ENCODE assay signal across 18 mouse cellular contexts in the genomic region with DNA sequence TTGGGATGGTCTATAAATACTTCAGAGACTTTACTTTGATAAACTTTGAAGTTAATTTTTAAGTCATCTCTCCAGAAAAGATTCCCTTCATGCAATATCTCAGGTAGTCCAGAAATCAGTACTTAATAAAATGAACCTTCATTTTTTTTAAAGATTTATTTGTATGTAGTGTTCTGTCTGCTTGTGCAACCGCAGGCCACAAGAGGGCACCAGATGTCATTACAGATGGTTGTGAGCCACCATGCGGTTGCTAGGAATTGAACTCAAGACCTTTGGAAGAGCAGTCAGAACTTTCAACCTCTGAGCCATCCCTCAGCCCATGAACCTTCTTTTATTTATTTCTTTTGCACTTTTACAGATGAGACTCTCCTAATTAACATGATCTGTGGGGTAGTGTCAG. TPM values are rescaled to one million over a fixed set of nuclear protein-coding genes. Genes with fewer than 3 reads are reported as not detected.
DNase-seq lines count a peak whose midpoint lies in the region; ATAC-seq and TF ChIP-seq lines count a peak whose summit lies in the region.
"Had no signal": no experiment of that assay in that cellular context is flagged by ENCODE, and none has a peak within 500 bp of the region (broad histone marks: within the 10 kb centered on the region; RNA-seq: fewer than 3 reads in every experiment).

No protein-coding gene starts in this region.

- H3K79me2 ChIP-seq in heart, adult 2 months (replicated peaks; ENCODE audit: control insufficient read depth, insufficient read depth, low read length): no peaks in the 10 kb centered on the region

- no peak overlapping the region for H3K9ac ChIP-seq in heart, adult 2 months (ENCODE audit: low read depth, low read length)
- H3K9ac ChIP-seq in midbrain, postnatal 0 days (replicated peaks; ENCODE audit: low read length, poor library complexity, severe bottlenecking): no peak overlapping the region
- H3K9ac ChIP-seq in midbrain, embryonic 16.5 days (ENCODE audit: low read depth, low read length): no peak overlapping the region
- H3K9ac ChIP-seq in stomach, postnatal 0 days (ENCODE audit: low read length): no peak overlapping the region
- no peak overlapping the region for H3K9ac ChIP-seq in kidney, embryonic 14.5 days (ENCODE audit: low read depth, low read length)
- H3K9ac ChIP-seq: limb, embryonic 15.5 days; midbrain, embryonic 13.5 days had no signal

- H3K27ac ChIP-seq in heart, adult 2 months: no peak overlapping the region
- no peak overlapping the region for H3K27ac ChIP-seq in midbrain, postnatal 0 days (ENCODE audit: low read depth, low read length)
- H3K27ac ChIP-seq in midbrain, embryonic 16.5 days (ENCODE audit: low read length): no peak overlapping the region
- no peak overlapping the region for H3K27ac ChIP-seq in stomach, postnatal 0 days (replicated peaks)
- no peak overlapping the region for H3K27ac ChIP-seq in kidney, embryonic 14.5 days (ENCODE audit: low read depth, low read length)
- H3K27ac ChIP-seq: limb, embryonic 15.5 days; midbrain, embryonic 13.5 days had no signal

- no peak for TF ChIP-seq EP300 in heart, adult 2 months (IDR thresholded peaks at IDR 0.05; ENCODE audit: insufficient read depth, low read depth, low read length)
- no peak for TF ChIP-seq EP300 in stomach, postnatal 0 days (optimal IDR thresholded peaks at IDR 0.05)

- no peak overlapping the region for H3K4me2 ChIP-seq in midbrain, postnatal 0 days (ENCODE audit: low read depth, low read length, poor library complexity, severe bottlenecking)
- no peak overlapping the region for H3K4me2 ChIP-seq in midbrain, embryonic 16.5 days (ENCODE audit: low read length)
- H3K4me2 ChIP-seq in stomach, postnatal 0 days (replicated peaks; ENCODE audit: low read depth): no peak overlapping the region
- H3K4me2 ChIP-seq in kidney, embryonic 14.5 days (replicated peaks; ENCODE audit: low read depth, low read length): no peak overlapping the region
- H3K4me2 ChIP-seq: limb, embryonic 15.5 days; midbrain, embryonic 13.5 days had no signal

- H3K9me3 ChIP-seq in midbrain, postnatal 0 days (ENCODE audit: low read length): no peaks in the 10 kb centered on the region
- H3K9me3 ChIP-seq in midbrain, embryonic 16.5 days (replicated peaks; ENCODE audit: control insufficient read depth, low read length, poor library complexity, severe bottlenecking): no peaks in the 10 kb centered on the region
- no peaks in the 10 kb centered on the region for H3K9me3 ChIP-seq in stomach, postnatal 0 days (ENCODE audit: control insufficient read depth, low read length)
- no peaks in the 10 kb centered on the region for H3K9me3 ChIP-seq in kidney, embryonic 14.5 days (ENCODE audit: control insufficient read depth, low read length)
- H3K9me3 ChIP-seq: limb, embryonic 15.5 days; midbrain, embryonic 13.5 days had no signal

- no peaks in the 10 kb centered on the region for H3K36me3 ChIP-seq in heart, adult 2 months (ENCODE audit: control insufficient read depth, insufficient read depth, low read length)
- H3K36me3 ChIP-seq in midbrain, postnatal 0 days (ENCODE audit: insufficient read depth, low read length): no peaks in the 10 kb centered on the region
- 0 out of 2 replicates have a peak, but pooled peaks cover 2% of the 10 kb centered on the region for H3K36me3 ChIP-seq in midbrain, embryonic 16.5 days (ENCODE audit: control insufficient read depth, insufficient read depth, low read length)
- no peaks in the 10 kb centered on the region for H3K36me3 ChIP-seq in stomach, postnatal 0 days (ENCODE audit: control insufficient read depth, insufficient read depth, low read length)
- no peaks in the 10 kb centered on the region for H3K36me3 ChIP-seq in kidney, embryonic 14.5 days (ENCODE audit: control insufficient read depth, insufficient read depth, low read length)
- H3K36me3 ChIP-seq: limb, embryonic 15.5 days had no signal

- POLR2A ChIA-PET in Patski (lab: Charles Lee): no interaction called here

- WGBS in heart, adult 2 months: 68% methylated on average over 2 of the region's 2 CpGs
- WGBS in midbrain, postnatal 0 days: 60% methylated on average over 2 of the region's 2 CpGs
- 62% methylated on average over 2 of the region's 2 CpGs for WGBS in midbrain, embryonic 16.5 days
- 74% methylated on average over 2 of the region's 2 CpGs for WGBS in stomach, postnatal 0 days
- 58% methylated on average over 2 of the region's 2 CpGs for WGBS in kidney, embryonic 14.5 days

- no peak overlapping the region for H3K4me3 ChIP-seq in heart, adult 2 months
- no peak overlapping the region for H3K4me3 ChIP-seq in midbrain, postnatal 0 days (ENCODE audit: low read depth, low read length)
- H3K4me3 ChIP-seq in midbrain, embryonic 16.5 days (ENCODE audit: low read depth, low read length): no peak overlapping the region
- no peak overlapping the region for H3K4me3 ChIP-seq in stomach, postnatal 0 days (ENCODE audit: low read depth, low read length)
- no peak overlapping the region for H3K4me3 ChIP-seq in kidney, embryonic 14.5 days (ENCODE audit: low read length)
- H3K4me3 ChIP-seq: limb, embryonic 15.5 days; midbrain, embryonic 13.5 days had no signal

- intact Hi-C loops in heart, adult 2 months (cut with DNase I): no loop called here

- CTCF ChIA-PET in Patski (lab: Charles Lee): no interaction called here

- no peak for ATAC-seq in midbrain, postnatal 0 days (ENCODE audit: low FRiP score)
- ATAC-seq in midbrain, embryonic 16.5 days: no peak
- ATAC-seq in Patski: no peak
- no peak for ATAC-seq in stomach, postnatal 0 days (ENCODE audit: low FRiP score, low TSS enrichment)
- no peak for ATAC-seq in kidney, embryonic 14.5 days (ENCODE audit: low FRiP score, low TSS enrichment)
- ATAC-seq: midbrain, embryonic 13.5 days had no signal

- peak; percentile 47 for TF ChIP-seq CTCF in heart, adult 2 months (IDR thresholded peaks at IDR 0.05)
- TF ChIP-seq CTCF in midbrain, postnatal 0 days (IDR thresholded peaks at IDR 0.05): peak; percentile 30
- TF ChIP-seq CTCF in Patski (IDR thresholded peaks at IDR 0.05): peak; percentile 23
- TF ChIP-seq CTCF in stomach, postnatal 0 days (IDR thresholded peaks at IDR 0.05; ENCODE audit: low read depth): peak; percentile 41

- no peak for TF ChIP-seq POLR2A in heart, adult 2 months (IDR thresholded peaks at IDR 0.05; ENCODE audit: insufficient read depth, low read depth, low read length)

- no peaks in the 10 kb centered on the region for H3K4me1 ChIP-seq in heart, adult 2 months (ENCODE audit: control insufficient read depth, insufficient read depth, low read length)
- H3K4me1 ChIP-seq in midbrain, postnatal 0 days (ENCODE audit: insufficient read depth, low read length): no peaks in the 10 kb centered on the region
- H3K4me1 ChIP-seq in midbrain, embryonic 16.5 days (ENCODE audit: control insufficient read depth, insufficient read depth, low read length): no peaks in the 10 kb centered on the region
- H3K4me1 ChIP-seq in stomach, postnatal 0 days (replicated peaks; ENCODE audit: control insufficient read depth, insufficient read depth): no peaks in the 10 kb centered on the region
- no peaks in the 10 kb centered on the region for H3K4me1 ChIP-seq in kidney, embryonic 14.5 days (ENCODE audit: control insufficient read depth, insufficient read depth, low read length)
- H3K4me1 ChIP-seq: limb, embryonic 15.5 days; midbrain, embryonic 13.5 days had no signal

- no peak for DNase-seq in heart, adult 2 months
- DNase-seq in heart, adult 11 months: no peak
- no peak for DNase-seq in midbrain, postnatal 0 days (ENCODE audit: low spot score)
- no peak for DNase-seq in Patski (ENCODE audit: low read depth, low spot score)
- DNase-seq in stomach, postnatal 0 days (ENCODE audit: low spot score): no peak
- no peak for DNase-seq in layer of hippocampus, adult 8-10 months (ENCODE audit: low spot score in 2 of 2)
- DNase-seq: adrenal gland, adult 2 months; cerebellum, adult 11 months; gastrocnemius, postnatal 36 days had no signal

- no peaks in the 10 kb centered on the region for H3K27me3 ChIP-seq in heart, adult 2 months (ENCODE audit: control insufficient read depth, insufficient read depth, low read length)
- no peaks in the 10 kb centered on the region for H3K27me3 ChIP-seq in midbrain, postnatal 0 days (ENCODE audit: insufficient read depth, low read length)
- no peaks in the 10 kb centered on the region for H3K27me3 ChIP-seq in midbrain, embryonic 16.5 days (ENCODE audit: control insufficient read depth, insufficient read depth, low read depth, low read length)
- peaks cover 13% of the 10 kb centered on the region for H3K27me3 ChIP-seq in Patski
- H3K27me3 ChIP-seq in stomach, postnatal 0 days (ENCODE audit: control insufficient read depth, insufficient read depth, low read length): no peaks in the 10 kb centered on the region
- H3K27me3 ChIP-seq in kidney, embryonic 14.5 days (ENCODE audit: control insufficient read depth, insufficient read depth, low read length): no peaks in the 10 kb centered on the region
- H3K27me3 ChIP-seq: limb, embryonic 15.5 days; midbrain, embryonic 13.5 days had no signal

- in situ Hi-C loops in Patski (cut with MboI; ENCODE audit: low pct_unique_long_range_greater_than_20kb): no loop called here

RNA-seq across cellular contexts. Expression of a gene that starts 13.8 kb away (rescaled TPM):
- 1 to 10 TPM; 1.9 to 2.1 TPM for total RNA-seq in heart, adult 2 months (2021)
- 1.6 and 1.9 TPM in 2 replicates for polyA plus RNA-seq in heart, adult 2 months (2012; rRNA removed)
- 21.3 and 29.3 TPM in 2 replicates for total RNA-seq in midbrain, postnatal 0 days (2014; rRNA removed)
- polyA plus RNA-seq in midbrain, postnatal 0 days (2015; fragmentation: Nextera tagmentation; extraction: Ambion mirVana): 47.1 and 49.3 TPM in 2 replicates
- 43.6 and 46.6 TPM in 2 replicates for polyA plus RNA-seq in midbrain, embryonic 16.5 days (2015; fragmentation: Nextera tagmentation; extraction: Ambion mirVana)
- 13.6 TPM for polyA plus RNA-seq in Patski (2021)
- 7.0 and 8.1 TPM in 2 replicates for polyA plus RNA-seq in stomach, postnatal 0 days (2015; fragmentation: Nextera tagmentation; extraction: Ambion mirVana)
- total RNA-seq in layer of hippocampus, adult 8-10 months (2022): 10 to 100 TPM; 47.6 to 60.8 (median 57.0) TPM
- polyA plus RNA-seq in kidney, embryonic 14.5 days (2014; fragmentation: Nextera tagmentation; extraction: Ambion mirVana): 13.5 and 16.4 TPM in 2 replicates

RNA-seq across cellular contexts. Expression of a gene that starts 37.2 kb away (rescaled TPM):
- not detected for total RNA-seq in heart, adult 2 months (2021)
- polyA plus RNA-seq in heart, adult 2 months (2012; rRNA removed): 0.04 TPM in 1 of 2 replicates, not detected in the other
- total RNA-seq in midbrain, postnatal 0 days (2014; rRNA removed): not detected in 2 replicates
- polyA plus RNA-seq in midbrain, postnatal 0 days (2015; fragmentation: Nextera tagmentation; extraction: Ambion mirVana): not detected in 2 replicates
- polyA plus RNA-seq in midbrain, embryonic 16.5 days (2015; fragmentation: Nextera tagmentation; extraction: Ambion mirVana): not detected in 2 replicates
- polyA plus RNA-seq in Patski (2021): not detected
- not detected in 2 replicates for polyA plus RNA-seq in stomach, postnatal 0 days (2015; fragmentation: Nextera tagmentation; extraction: Ambion mirVana)
- total RNA-seq in layer of hippocampus, adult 8-10 months (2022): not detected
- polyA plus RNA-seq in kidney, embryonic 14.5 days (2014; fragmentation: Nextera tagmentation; extraction: Ambion mirVana): not detected in 2 replicates
- total RNA-seq: ES-E14; gastrocnemius, postnatal 36 days; left cerebral cortex, adult 18-20 months had no signal
- polyA plus RNA-seq: forebrain, embryonic 11.5 days; heart, postnatal 0 days; limb, embryonic 15.5 days; midbrain, embryonic 13.5 days; testis, adult 2 months had no signal

RNA-seq across cellular contexts. Expression of a gene that starts 42.7 kb away (rescaled TPM):
- total RNA-seq in heart, adult 2 months (2021): 1 to 10 TPM; 4.5 to 4.8 TPM
- 2.5 and 5.1 TPM in 2 replicates for polyA plus RNA-seq in heart, adult 2 months (2012; rRNA removed)
- total RNA-seq in midbrain, postnatal 0 days (2014; rRNA removed): 16.9 and 28.3 TPM in 2 replicates
- 8.6 and 9.5 TPM in 2 replicates for polyA plus RNA-seq in midbrain, postnatal 0 days (2015; fragmentation: Nextera tagmentation; extraction: Ambion mirVana)
- 9.8 and 10.1 TPM in 2 replicates for polyA plus RNA-seq in midbrain, embryonic 16.5 days (2015; fragmentation: Nextera tagmentation; extraction: Ambion mirVana)
- 16.7 TPM for polyA plus RNA-seq in Patski (2021)
- polyA plus RNA-seq in stomach, postnatal 0 days (2015; fragmentation: Nextera tagmentation; extraction: Ambion mirVana): 3.8 and 3.9 TPM in 2 replicates
- total RNA-seq in layer of hippocampus, adult 8-10 months (2022): 10 to 100 TPM; 21.8 to 25.2 (median 23.3) TPM
- 18.5 and 20.4 TPM in 2 replicates for polyA plus RNA-seq in kidney, embryonic 14.5 days (2014; fragmentation: Nextera tagmentation; extraction: Ambion mirVana)

RNA-seq across cellular contexts. Expression of a gene that starts 57.8 kb away (rescaled TPM):
- total RNA-seq in heart, adult 2 months (2021): 1 to 10 TPM; 2.1 TPM
- polyA plus RNA-seq in heart, adult 2 months (2012; rRNA removed): 0.66 and 1.7 TPM in 2 replicates
- total RNA-seq in midbrain, postnatal 0 days (2014; rRNA removed): 5.5 and 7.3 TPM in 2 replicates
- 28.7 and 29.0 TPM in 2 replicates for polyA plus RNA-seq in midbrain, postnatal 0 days (2015; fragmentation: Nextera tagmentation; extraction: Ambion mirVana)
- 21.7 and 22.1 TPM in 2 replicates for polyA plus RNA-seq in midbrain, embryonic 16.5 days (2015; fragmentation: Nextera tagmentation; extraction: Ambion mirVana)
- polyA plus RNA-seq in Patski (2021): 6.8 TPM
- 11.0 and 12.5 TPM in 2 replicates for polyA plus RNA-seq in stomach, postnatal 0 days (2015; fragmentation: Nextera tagmentation; extraction: Ambion mirVana)
- 1 to 10 TPM; 4.3 to 6.2 (median 4.7) TPM for total RNA-seq in layer of hippocampus, adult 8-10 months (2022)
- 26.5 and 35.1 TPM in 2 replicates for polyA plus RNA-seq in kidney, embryonic 14.5 days (2014; fragmentation: Nextera tagmentation; extraction: Ambion mirVana)
